Mouse (Mus musculus) kidney, postnatal 25 days (tissue): ENCODE data around the gene Aox2.

Source experiments
- DNase-seq, 2 experiments: peaks; one replicate each; pipeline ENCODE4 v3.0.0; 2021; ENCODE audit warnings: mixed read lengths in 2 of 2

Aox2 gene

GRCm38 (mm10) chr1:58408141-58408540 is 130.0 kb downstream of the Aox2 start:
- DNase-seq, result no peak

DNA sequence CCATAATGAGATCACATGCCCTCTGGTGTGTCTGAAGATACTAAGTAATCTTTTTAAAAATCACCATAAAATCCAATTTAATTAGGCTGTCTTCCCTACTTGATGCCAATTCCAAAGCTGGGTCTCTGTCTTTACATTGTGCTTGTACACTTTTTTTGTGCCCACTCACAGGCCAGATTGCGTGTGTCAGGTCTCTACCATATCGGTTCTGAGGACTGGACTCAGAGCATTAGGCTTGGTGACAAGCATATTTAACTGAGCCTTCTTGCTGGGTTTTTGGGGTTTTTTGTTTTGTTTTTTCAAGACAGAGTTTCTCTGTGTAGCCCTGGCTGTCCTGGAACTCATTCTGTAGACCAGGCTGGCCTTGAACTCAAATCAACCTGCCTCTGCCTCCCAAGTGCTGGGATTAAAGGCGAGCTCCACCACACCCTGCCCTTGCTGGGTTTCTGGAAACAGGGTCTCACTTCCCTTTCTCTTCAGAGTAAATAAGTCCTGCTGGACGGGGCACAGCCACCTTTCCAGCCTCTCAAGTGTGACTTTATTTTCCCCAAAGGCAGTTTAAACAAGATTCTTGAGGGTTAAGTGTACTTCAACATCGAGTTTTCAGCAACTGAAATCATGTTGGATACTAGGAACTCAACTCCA is 131.5 kb downstream of the Aox2 start:
- no peak for DNase-seq

- DNase-seq, result no peak
Measured at GRCm38 (mm10) chr1:58410198-58410588, 132.1 kb downstream of the Aox2 start.

DNA sequence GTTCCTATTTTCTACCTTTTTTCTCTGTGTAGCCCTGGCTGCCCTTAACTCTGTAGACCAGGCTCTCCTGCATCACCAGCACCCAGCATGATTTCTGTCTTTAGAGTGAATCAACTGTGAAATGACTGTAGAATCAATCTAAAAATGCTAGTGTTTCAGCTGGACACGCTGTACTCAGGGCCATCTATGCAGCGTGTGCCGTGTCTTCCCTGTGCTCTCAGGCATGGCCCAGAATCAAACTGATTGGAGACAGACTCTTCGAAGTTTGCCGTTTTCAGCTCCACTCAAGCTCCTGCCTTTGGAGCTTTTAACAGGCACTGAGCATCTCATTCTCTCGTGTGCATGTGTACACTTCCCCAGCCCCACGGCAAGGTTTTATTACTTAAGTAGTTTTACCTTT is 132.7 kb downstream of the Aox2 start:
- no peak for DNase-seq

DNA sequence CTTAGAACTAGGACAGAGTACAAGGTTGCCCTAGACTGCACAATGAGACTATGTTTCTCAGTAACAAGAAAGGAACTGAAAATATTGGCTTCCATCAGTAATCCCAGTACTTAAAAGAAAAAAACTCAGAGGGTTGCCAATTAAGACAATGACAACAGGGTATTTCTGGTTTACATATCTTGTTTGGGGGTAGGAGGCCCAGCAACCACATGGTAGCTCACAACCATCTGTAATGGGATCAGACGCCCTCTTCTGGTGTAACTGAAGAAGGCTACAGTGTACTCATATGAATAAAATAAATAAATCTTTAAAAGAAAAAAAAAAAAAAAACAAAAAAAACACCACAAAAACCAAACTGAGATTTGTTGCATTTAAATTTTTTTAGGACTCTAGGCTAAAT is 137.3 kb downstream of the Aox2 start:
- no peak for DNase-seq

GRCm38 (mm10) chr1:58416048-58416447 is 137.9 kb downstream of the Aox2 start:
- no peak for DNase-seq

DNA sequence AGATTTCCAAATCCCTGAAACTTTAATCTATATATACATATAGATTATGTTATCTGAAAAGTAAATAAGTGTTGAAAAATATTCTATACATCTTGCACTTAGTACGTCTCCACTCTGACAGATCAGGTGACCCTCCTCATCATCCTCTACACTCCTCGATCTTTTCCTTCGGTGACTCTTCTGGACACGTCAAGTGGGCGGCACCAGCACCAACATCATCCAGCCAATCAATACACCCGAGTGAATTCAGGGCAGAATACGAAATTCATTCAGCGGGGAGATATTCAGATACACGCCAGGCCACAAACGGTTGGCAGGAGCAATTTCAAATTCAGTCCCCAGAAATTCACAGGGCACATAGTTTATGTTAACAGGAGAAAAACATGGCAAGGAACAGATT is 141.9 kb downstream of the Aox2 start:
- no peak for DNase-seq

DNA sequence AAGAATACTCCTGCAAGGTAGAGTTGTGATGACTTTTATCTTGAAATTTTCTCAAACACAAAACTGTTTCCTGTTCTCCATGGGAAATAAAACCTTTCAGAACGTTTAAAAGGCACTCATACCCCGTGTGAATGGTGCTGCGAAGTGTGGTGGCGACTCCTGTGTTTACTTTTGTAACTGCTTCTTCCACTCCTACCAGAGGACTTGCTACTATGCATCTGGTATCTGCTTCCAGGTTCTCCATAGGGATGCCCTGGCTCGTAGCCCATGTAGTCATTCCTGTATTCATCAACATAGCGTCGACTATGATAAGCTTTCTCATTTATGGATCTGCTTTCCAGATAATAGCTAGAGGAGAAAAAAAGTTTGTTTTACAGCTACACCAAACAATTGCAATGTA is 142.8 kb downstream of the Aox2 start:
- DNase-seq, result no peak

- peak; percentile 45 to 52 for DNase-seq
Measured at GRCm38 (mm10) chr1:58422879-58423278, 144.8 kb downstream of the Aox2 start.

DNA sequence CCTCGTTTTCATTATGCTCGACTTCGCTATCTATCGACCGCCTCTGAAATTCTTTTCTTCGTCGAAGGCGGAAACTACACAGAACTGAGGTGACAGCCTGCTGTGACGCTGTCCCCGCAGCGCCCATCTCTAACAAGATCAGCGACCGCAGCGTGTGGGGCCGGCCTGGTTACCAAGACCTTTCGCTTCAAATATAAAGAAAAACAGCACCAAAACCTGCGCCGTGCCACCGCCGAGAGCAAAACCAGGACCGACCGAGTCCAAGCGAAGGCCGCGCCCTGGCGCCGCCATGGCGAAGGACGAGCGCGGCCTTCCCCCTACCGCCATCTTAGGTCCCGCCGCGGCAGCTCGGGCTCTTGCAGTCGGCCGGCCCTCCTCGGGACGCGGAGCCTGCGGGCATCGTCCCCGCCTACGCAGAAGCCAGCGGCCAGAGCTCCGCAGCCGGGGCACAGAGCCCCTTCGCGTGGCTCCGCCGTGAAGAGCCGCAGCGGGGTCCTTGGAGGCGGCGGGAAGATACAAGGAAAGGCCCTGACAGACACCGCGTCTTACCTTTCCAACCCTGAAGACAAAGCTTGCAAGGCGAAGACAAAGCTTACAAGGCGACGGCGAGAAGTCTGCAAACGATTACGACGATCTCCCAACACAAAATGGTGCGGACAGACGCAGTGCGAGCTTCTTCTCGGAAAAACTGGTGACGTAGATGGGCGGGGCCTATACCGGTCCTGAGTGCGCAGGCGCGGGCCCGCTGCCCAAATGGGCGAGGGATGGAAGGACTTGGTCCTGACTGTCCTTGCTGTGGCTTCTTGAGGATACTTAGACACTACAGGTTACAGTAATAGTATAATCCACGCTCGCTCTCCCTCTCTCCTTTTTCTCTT is 145.5 kb downstream of the Aox2 start, which contains the start of gene Clk1:
Clk1 (minus strand) TSS at position 696 of the 878 bp plus-strand sequence.
- peak; percentile 99 for DNase-seq

- DNase-seq, result no peak
Measured at GRCm38 (mm10) chr1:58424551-58424950, 146.4 kb downstream of the Aox2 start.
